Mouse (Mus musculus) liver, adult 2 months (tissue): ENCODE results near the gene Pfpl. TPM values are rescaled to one million over a fixed set of nuclear protein-coding genes. Genes with fewer than 3 reads are reported as not detected.

Experiments
- DNase-seq: peaks from one replicate; pipeline ENCODE4 v3.0.0-alpha.2; 2011; ENCODE audit warnings: low read depth, low spot score; ENCODE audit errors: extremely low read depth
- H3K27ac ChIP-seq: fragments of 200-500 bp; replicated peaks from 2 replicates; pipeline ENCODE4 v1.5.1; 2012; ENCODE audit warnings: low read depth, mild to moderate bottlenecking, control low read depth, inconsistent platforms, low read length; ENCODE audit not compliant: insufficient read depth
- H3K27me3 ChIP-seq: fragments of 200-500 bp; 2 replicates; pipeline ENCODE4 v1.6.1; 2012; ENCODE audit warnings: mild to moderate bottlenecking, moderate library complexity, low read length, inconsistent platforms; ENCODE audit not compliant: control insufficient read depth, insufficient read depth
- H3K36me3 ChIP-seq: fragments of 200-500 bp; 2 replicates; pipeline ENCODE4 v1.6.1; 2012; ENCODE audit warnings: low read length, inconsistent platforms; ENCODE audit not compliant: control insufficient read depth, insufficient read depth
- H3K4me1 ChIP-seq: fragments of 200-500 bp; 2 replicates; pipeline ENCODE4 v1.6.1; 2011; ENCODE audit warnings: low read length; ENCODE audit not compliant: control insufficient read depth, insufficient read depth
- H3K4me3 ChIP-seq: fragments of 200-500 bp; 2 replicates; pipeline ENCODE4 v1.5.1; 2011; ENCODE audit warnings: low read depth, mild to moderate bottlenecking, control low read depth, low read length, moderate library complexity; ENCODE audit not compliant: insufficient read depth
- H3K79me2 ChIP-seq: fragments of 200-500 bp; 2 replicates; pipeline ENCODE4 v1.6.1; 2012; ENCODE audit warnings: inconsistent platforms, mild to moderate bottlenecking, low read length, moderate library complexity; ENCODE audit not compliant: control insufficient read depth, insufficient read depth
- H3K9ac ChIP-seq: fragments of 200-500 bp; 2 replicates; pipeline ENCODE4 v1.6.1; 2012; ENCODE audit warnings: low read depth, mild to moderate bottlenecking, control low read depth, inconsistent platforms, low read length
- CTCF ChIP-seq: fragments of 200-500 bp; IDR thresholded peaks from 2 replicates; pipeline ENCODE4 v1.5.1; 2011; ENCODE audit warnings: low read depth, low read length, control low read depth
- POLR2A ChIP-seq: fragments of 200-500 bp; IDR thresholded peaks from 2 replicates; pipeline ENCODE4 v1.6.1; 2011; ENCODE audit warnings: low read length, control low read depth; ENCODE audit not compliant: insufficient read depth; ENCODE audit errors: extremely low read depth
- WGBS: fragments of 180-500 bp; shearing (Covaris S2); methylation state at CpG from one replicate; pipeline ENCODE4 v1.1.7; 2018; 5-methylcytosine and 5-hydroxymethylcytosine counted together
- polyA plus RNA-seq: library from polyadenylated mRNA; depleted of rRNA; stranded (reverse); fragments of >200 nt; gene quantifications from 2 replicates; pipeline ENCODE4 v1.2.3, GENCODE M21; 2012
- total RNA-seq: library from RNA; depleted of rRNA; stranded (reverse); fragments of >200 nt; gene quantifications from 2 replicates; pipeline ENCODE4 v1.2.3, GENCODE M21; 2014

Gene Pfpl
- total and polyA plus RNA-seq, 2 experiments: not detected

- peak within 1 kb of the TSS; percentile 46 for H3K4me3 ChIP-seq
- H3K9ac ChIP-seq: peak within 1 kb of the TSS; percentile 23; the same call in 1 of the 2 replicates
- no peaks in the 10 kb centered on the region for H3K27me3 ChIP-seq
- TF ChIP-seq POLR2A (no peak), CTCF (no peak)
- H3K36me3 ChIP-seq: no peaks in the 10 kb centered on the region
- H3K79me2 ChIP-seq: no peaks in the 10 kb centered on the region
- H3K27ac ChIP-seq: peak within 1 kb of the TSS; percentile 44
- WGBS: 61% methylated on average over 11 of the region's 11 CpGs
- peaks cover 7% of the 10 kb centered on the region; the same call in 1 of the 2 replicates for H3K4me1 ChIP-seq
- DNase-seq: peak; percentile 54
Measured at GRCm38 (mm10) chr19:12460282-12461249, 32.9 kb downstream of the Pfpl start, which contains the start of gene Mpeg1. Gene Mpeg1, plus strand, starts transcription at chr19:12460779.

- Histone ChIP-seq H3K27me3 (no peaks in the 10 kb centered on the region), H3K36me3 (no peaks in the 10 kb centered on the region), H3K27ac (peak overlapping the region; percentile 28; the same call in 1 of the 2 replicates), H3K4me1 (peaks cover 7% of the 10 kb centered on the region; the same call in 1 of the 2 replicates), H3K9ac (peak overlapping the region; percentile 51; the same call in 1 of the 2 replicates), H3K4me3 (peak overlapping the region; percentile 26), H3K79me2 (no peaks in the 10 kb centered on the region)
- DNase-seq: no peak
- TF ChIP-seq POLR2A (no peak), CTCF (no peak)
- 82% methylated on average over 7 of the region's 7 CpGs for WGBS
Measured at GRCm38 (mm10) chr19:12462851-12463721, 35.4 kb downstream of the Pfpl start.

GRCm38 (mm10) chr19:12463722-12464035 is 36.0 kb downstream of the Pfpl start:
- no peak for DNase-seq
- 46% methylated on average over 1 of the region's 1 CpGs for WGBS
- Histone ChIP-seq H3K36me3 (no peaks in the 10 kb centered on the region), H3K9ac (no peak overlapping the region; the same call in 1 of the 2 replicates), H3K27me3 (no peaks in the 10 kb centered on the region), H3K4me1 (peaks cover 7% of the 10 kb centered on the region; the same call in 1 of the 2 replicates), H3K79me2 (no peaks in the 10 kb centered on the region), H3K4me3 (0 out of 2 replicates have a peak overlapping the region, but pooled peaks have one; percentile 8), H3K27ac (0 out of 2 replicates have a peak overlapping the region, but pooled peaks have one; percentile 16)
- TF ChIP-seq POLR2A (no peak), CTCF (no peak)

GRCm38 (mm10) chr19:12464127-12464526 is 36.4 kb downstream of the Pfpl start:
- peak overlapping the region; percentile 47; the same call in 1 of the 2 replicates for H3K27ac ChIP-seq
- 80% methylated on average over 5 of the region's 5 CpGs for WGBS

GRCm38 (mm10) chr19:12464674-12465073 is 37.0 kb downstream of the Pfpl start:
- no peak overlapping the region; the same call in 1 of the 2 replicates for H3K9ac ChIP-seq
- H3K27me3 ChIP-seq: no peaks in the 10 kb centered on the region
- H3K4me1 ChIP-seq: peaks cover 7% of the 10 kb centered on the region; the same call in 1 of the 2 replicates
- no peaks in the 10 kb centered on the region for H3K79me2 ChIP-seq
- TF ChIP-seq CTCF (no peak), POLR2A (no peak)
- WGBS: 33% methylated on average over 4 of the region's 4 CpGs
- H3K36me3 ChIP-seq: no peaks in the 10 kb centered on the region
- no peak overlapping the region for H3K4me3 ChIP-seq
- DNase-seq: peak; percentile 83
- H3K27ac ChIP-seq: no peak overlapping the region

More at GRCm38 (mm10) chr19:12464127-12464526, 36.4 kb downstream of the Pfpl start:
- H3K4me3 ChIP-seq: peak overlapping the region; percentile 30
- H3K9ac ChIP-seq: no peak overlapping the region
- H3K27me3 ChIP-seq: no peaks in the 10 kb centered on the region
- DNase-seq: no peak
- TF ChIP-seq CTCF (no peak), POLR2A (no peak)
- H3K4me1 ChIP-seq: peaks cover 7% of the 10 kb centered on the region; the same call in 1 of the 2 replicates
- no peaks in the 10 kb centered on the region for H3K79me2 ChIP-seq
- H3K36me3 ChIP-seq: no peaks in the 10 kb centered on the region
